Mouse (Mus musculus) left cerebral cortex, postnatal 25 days (tissue): ENCODE data around the gene Ehd2. TPM values are rescaled to one million over a fixed set of nuclear protein-coding genes. Genes with fewer than 3 reads are reported as not detected.

Experiments used
- DNase-seq, 2 experiments: peaks; one replicate each; pipeline ENCODE4 v3.0.0; 2022; ENCODE audit warnings: low spot score in 2 of 2, mixed read lengths in 1 of 2
- intact Hi-C: fragments of 180-260 bp; cut with DNase I; formaldehyde crosslinking; loops from one replicate; pipeline ENCODE4 v1.15.1; 2025
- total RNA-seq, 2 experiments: library from RNA; stranded (reverse); gene quantifications; 2 replicates each; pipeline ENCODE4 v1.2.3; 2021

Gene Ehd2
- total RNA-seq, 2 experiments from 2014 or later, result 4.7 to 8.4 TPM

DNA sequence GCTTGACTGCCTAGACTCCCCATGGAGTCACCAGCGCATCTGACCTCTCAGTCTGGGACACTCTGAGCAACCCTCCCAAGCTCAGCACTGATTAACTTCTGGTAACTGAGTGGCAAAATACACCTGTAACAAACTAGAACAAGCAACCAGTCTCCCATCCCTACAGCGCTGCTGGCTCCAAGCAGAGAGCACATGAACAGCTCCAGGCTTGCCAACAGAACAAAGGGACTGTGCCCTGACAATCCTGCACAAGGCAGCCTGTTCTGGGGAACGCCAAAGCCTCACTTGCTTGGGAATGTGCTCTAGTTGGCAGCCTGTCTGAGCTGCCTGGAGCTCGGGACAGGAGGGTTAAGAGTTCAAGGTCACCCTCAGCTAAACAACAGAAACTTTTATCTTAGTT lies 14.2 kb upstream of the Ehd2 start:
- DNase-seq, result no peak
- intact Hi-C loops, result loop anchor here (10.0 kb wide), 1 partner anchor 173 kb away; no protein-coding TSS in a partner anchor

DNA sequence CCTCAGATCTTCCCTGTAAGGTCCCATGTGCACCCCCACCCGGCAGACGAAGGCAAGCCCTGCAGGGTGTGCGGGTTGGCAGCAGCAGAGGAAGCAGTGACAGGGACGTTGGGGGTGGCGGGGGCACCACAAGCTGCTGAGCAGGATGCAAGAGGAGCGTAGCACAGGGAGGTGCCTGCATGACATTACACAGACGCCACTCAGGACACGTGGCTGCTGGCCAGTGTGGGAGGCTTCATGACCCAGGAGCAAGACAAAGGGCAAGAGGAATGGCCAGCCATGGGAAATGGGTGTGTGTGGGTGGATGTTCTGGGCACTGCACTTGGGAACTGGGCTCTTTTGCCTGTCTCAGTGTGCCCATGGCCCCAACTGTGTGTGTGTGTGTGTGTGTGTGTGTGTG lies 12.9 kb upstream of the Ehd2 start:
- intact Hi-C loops, result loop anchor here (10.0 kb wide), 1 partner anchor 175 kb away; no protein-coding TSS in a partner anchor
- peak in 1 of 2 experiments; percentile 58 for DNase-seq

DNA sequence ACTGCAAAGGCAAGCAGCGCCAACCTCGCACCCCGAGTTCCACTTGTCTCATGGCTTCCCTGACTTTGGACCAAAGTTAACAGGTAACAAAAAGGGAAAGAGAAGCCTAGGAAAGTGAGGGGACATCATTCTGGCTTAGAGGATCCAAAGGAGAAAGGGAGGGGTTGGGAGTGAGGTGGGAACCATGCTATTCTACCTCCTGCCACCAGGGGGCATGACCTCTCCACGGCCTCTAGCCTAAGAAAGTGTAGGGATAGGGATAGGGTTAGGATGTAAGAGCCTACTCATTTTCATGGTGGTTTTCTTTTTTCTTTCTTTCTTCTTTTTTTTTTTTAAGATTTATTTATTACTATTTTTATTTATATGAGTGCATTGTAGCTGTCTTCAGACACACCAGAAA lies 8.5 kb upstream of the Ehd2 start:
- DNase-seq, result peak in 1 of 2 experiments; percentile 35
- intact Hi-C loops, result no loop called here

DNA sequence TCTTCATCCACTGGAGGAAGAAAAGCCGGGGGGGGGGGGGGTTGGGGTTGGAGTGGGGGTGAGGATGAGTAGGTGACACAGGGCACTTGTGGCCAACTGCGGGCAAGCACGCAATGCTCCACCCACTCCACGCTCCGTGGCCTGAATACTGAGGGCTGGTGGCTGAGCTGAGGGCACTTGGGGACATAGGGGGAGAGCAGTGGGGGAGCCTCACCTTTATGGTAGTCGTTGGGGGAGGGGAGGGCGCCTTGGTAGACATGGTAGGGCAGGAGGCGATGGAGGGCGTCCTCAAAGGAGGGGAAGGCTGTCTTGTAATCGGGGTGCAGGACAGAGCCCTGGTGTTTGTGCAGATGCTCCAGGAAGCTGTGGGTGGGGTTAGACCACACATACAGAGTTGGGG lies 8.1 kb upstream of the Ehd2 start:
- DNase-seq, result no peak
- intact Hi-C loops, result no loop called here

DNA sequence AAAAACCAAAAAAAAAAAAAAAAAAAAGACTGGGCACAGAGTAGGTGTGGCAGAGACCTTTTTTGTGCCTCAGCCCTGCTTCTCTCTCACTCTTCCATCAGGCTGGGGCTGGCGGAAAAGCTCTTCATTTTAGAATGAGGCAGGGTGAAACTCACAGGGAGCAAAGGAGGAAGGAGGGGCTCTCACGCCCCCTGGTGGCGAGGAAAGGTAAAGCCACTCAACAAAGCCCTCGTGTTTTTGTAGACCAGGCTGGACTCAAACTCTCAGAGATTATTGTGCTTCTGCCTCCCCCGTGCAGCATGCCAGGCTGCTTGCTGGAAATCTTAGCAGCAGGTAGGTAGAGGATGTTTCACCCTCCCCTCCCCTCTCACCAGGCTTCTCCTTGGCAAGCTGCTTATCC lies 7.3 kb upstream of the Ehd2 start:
- DNase-seq, result peak; percentile 60 to 69

DNA sequence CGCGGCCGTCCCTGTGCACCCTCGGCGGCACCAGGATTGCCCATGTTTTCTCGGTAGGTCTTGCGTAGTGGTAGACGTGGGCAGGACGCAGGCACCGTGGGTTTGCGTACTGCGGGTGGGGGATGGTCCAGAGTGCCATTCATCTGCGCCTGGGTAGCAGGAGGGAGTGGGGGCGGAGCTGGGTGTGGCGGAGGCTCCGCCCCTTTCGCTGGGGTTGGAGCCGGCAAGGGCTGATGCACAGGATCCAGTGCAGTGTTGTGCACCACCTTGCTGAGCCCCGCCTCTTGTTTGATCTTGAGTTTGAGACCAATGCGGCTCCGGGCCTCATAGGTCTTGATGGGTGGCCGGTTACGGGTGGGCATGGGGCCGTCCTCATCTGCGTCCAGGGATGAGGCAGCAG lies 4.9 kb upstream of the Ehd2 start:
- intact Hi-C loops, result no loop called here
- DNase-seq, result no peak

More for the DNA sequence above, 7.3 kb upstream of the Ehd2 start:
- intact Hi-C loops, result no loop called here

DNA sequence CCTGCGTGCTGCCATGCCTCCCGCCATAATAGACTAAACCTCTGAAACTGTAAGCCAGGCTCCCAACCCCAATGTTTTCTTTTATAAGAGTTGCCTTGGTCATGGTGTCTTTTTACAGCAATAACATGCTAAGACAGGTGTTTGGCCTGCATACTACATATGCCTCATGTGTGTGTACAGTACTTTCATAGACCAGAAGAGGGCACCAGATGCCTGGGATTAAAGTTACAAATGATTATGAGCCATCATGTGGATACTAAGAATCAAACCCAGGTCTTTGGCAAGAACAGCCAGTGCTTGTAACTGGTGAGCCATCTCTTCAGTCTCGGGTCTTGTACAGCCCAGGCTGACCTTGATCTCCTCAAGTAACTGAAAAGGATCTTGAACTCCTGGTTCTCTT lies 2.3 kb upstream of the Ehd2 start:
- DNase-seq, result no peak
- intact Hi-C loops, result no loop called here

DNA sequence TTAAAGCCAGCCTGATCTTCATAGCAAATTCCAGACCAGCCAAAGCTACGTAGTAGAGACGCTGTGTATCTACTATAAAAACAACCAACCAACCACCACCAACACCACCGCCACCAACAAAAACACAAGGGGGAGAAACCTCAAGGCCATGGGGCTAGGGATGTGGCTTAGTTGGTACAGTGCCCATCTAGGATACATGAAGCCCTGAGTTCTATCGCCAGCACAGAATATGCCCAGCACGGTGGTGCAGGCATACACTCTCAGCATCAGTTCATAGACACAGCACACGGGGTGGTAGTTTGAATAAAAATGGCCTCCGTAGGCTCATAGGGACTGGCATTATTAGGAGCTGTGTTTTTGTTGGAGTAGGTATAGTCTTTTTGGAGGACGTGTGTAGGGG lies 955 bp upstream of the Ehd2 start:
- no peak for DNase-seq
- intact Hi-C loops, result no loop called here

DNA sequence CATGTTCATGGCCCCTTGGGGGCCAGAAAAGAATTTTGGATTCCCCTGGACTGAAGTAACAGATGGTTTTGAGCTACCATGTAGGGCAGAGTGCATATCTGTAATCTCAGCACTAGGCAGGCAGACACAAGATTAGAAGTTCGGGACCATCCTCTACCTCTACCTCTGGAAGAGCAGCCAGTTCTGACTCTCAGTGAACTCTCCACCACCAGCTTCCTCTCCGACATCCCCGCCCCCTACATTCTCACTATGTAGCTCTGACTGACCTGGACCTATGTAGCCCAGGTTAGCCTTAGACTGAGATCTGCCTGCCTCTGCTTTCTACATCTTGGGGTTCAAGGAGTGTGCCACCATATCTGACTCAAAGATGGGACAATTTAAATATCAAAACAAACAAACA lies 878 bp downstream of the Ehd2 start:
- no peak for DNase-seq
- intact Hi-C loops, result no loop called here

DNA sequence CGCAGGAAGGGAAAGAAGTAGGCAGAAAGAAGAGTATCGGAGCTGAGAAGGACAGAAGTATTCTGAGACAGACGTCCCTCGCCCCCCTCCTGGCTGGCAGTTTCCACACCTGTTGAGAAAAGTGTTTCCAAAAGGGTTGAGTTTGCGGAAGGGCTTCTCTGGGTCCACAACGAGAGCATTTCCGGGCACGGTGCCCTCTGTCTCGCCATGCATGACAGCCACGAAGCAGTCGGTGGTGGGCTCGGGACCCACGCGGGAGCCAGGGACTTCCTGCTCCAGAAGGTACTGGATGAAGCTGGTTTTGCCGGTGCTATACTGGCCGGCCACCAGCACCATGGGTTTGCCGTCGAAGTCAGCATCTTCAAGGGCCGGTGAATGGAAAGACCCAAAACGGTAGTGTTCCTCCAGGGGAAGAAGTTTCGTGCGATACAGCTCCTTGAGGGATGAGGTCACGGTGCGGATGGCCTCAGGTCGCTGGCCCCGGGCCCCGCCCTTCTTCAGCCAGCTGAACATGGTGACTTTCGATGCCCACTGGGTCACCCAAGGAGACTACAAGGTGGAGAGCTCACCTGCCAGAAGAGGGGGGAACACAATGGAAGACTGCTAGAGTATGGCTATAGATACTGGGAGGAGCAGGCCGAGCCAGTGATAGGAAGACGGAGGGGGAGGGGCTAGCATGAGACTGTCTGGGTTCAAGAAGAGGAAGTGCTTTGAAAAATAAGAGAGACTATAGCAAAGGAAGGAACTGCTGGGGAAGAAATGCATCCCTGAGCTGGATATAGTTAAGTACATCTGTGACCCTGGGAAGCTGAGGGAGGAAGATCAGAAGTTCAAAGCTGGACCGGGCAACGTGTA lies 3.3 kb downstream of the Ehd2 start:
- DNase-seq, result no peak
- intact Hi-C loops, result no loop called here

DNA sequence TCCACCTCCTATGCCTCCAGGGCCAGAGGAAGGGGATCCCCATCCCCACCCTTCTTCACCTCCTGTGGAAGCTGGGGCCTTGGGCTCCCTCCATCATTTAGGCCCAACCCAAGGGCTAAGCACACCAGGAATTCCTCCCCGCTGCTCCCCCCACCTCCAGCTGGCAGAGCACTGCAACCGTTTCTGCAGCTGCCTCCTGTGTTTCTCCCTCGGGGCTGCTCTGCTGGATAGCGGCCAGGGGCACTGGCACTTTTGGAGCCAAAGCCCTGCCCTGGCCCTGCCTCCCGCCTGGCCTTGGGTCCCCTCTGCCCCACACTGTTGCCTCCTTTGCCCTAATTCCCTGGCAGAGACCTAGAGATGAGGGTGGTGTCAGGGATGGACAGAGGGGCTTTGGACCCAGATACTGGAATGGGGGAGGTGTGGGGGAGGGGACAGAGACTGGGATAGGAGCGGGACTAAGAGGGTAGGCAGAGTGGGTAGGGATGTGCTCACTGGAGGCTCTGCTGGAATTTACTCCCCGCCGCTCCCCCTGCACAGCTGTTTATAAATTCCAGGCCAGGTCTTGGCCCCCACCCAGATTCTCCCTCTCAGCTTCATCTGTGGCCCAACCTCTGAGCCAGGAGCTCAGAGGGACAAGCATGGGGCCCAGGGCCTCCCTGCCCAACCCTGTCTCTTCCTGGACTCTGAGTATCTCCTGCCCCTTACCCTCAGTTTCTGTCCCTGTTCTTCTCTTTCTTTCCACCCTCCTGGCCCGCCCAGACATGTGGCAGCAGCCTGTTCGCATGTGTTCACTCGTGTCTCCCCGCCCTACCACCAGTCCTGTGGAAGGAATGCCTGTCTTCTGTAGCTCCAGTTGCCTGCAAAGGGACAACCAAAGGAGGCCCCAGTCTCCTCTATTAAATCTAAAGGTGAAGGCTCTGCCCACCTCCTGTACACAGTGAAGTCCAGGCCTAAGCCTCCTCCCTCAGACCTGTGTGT lies 4.8 kb downstream of the Ehd2 start:
- intact Hi-C loops, result no loop called here
- DNase-seq, result peak; percentile 23 to 42

DNA sequence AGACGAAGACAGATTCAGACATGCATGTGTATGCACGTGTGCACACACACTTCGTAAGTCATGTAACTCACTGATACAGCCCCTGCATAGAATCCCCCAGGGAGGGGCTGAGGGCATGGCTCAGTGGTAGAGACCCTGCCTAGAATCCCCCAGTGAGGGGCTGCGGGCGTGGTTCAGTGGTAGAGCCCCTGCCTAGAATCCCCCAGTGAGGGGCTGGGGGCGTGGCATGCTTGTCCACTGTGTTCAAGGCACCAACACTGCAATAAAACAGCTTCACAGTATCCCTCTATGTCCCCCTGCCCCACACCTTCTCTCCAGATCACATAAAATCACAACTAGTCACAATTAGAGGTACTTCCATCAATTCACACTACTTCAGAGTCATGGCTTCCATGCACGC lies 5.6 kb downstream of the Ehd2 start:
- intact Hi-C loops, result no loop called here

DNA sequence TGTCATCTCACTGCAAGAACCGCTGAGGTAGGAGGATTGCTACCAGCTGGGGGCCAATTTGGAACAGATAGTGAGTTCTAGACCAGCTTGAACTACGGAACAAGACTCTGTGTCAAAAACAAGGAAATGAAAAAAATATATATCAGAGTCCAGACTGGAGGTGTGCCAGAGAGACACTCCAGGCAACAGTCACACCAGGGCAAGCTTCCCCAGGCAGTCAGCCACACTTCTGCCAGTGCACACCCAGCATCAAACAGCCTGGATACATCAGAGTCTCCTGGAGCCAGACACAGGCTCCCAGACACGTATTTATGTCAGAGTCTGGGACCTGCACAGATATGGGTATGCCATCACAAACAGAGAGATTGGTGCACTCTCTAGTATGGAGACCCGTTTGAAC lies 6.1 kb downstream of the Ehd2 start:
- intact Hi-C loops, result no loop called here
- DNase-seq, result no peak

More for the DNA sequence above, 5.6 kb downstream of the Ehd2 start:
- DNase-seq, result no peak

DNA sequence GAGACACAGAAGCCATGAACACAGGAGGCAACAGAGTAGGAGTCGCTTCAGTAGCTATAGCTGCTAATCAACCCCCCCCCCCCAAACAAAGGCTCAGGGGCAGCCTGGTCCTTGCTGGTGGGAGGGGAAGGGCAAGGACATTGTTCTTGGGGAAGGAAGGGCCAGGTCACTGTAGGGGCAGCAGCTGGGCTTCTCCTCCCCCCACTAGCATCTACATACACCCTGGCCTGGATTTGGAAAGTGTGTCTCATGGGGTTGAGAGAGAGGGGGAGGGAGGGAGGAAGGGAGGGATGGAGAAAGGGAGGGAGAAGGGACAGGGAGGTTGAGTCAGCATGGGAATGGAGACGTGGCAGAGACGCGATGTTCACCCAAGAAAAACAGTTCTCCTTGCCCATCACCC lies 6.7 kb downstream of the Ehd2 start:
- intact Hi-C loops, result no loop called here
- DNase-seq, result no peak

DNA sequence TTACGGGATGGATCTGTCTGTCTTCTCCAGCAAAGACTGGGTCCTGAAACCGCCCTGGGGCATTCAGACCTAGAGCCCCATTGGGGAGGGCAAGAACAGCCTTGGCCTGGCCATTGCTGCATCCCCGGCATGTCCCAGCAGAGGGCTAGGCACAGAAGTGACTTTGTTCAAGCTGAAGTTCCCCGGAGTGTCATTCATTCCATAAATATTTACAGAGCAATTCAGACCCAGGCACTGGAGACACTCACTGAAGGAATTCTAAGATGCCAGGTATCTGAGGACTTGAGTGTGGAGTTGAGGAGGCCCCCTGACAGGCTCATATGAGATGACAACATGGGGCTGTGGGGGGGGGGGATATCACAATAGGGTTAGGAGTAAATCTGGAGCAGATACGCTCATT lies 11.2 kb downstream of the Ehd2 start:
- no peak for DNase-seq
- intact Hi-C loops, result no loop called here

DNA sequence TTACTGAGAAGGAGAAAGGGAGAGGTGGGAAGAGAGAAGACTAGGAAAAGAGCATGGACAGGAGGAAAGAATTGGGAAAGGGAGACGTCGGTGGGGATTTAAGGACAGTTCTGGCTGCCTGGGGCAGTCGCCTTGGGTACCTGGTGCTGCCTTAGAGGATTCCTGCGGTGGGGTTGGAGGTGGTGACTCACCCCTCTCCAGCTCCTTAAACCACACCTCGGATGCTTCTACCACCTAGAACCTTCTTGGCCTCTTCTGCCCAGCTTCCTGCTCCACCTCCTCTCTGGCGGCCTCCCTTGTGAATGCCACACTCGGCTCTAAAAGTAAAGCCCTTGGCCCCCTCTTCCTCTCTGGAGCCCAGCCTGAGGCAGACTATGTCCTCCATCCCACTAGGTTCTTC lies 11.9 kb downstream of the Ehd2 start:
- intact Hi-C loops, result no loop called here
- no peak for DNase-seq

DNA sequence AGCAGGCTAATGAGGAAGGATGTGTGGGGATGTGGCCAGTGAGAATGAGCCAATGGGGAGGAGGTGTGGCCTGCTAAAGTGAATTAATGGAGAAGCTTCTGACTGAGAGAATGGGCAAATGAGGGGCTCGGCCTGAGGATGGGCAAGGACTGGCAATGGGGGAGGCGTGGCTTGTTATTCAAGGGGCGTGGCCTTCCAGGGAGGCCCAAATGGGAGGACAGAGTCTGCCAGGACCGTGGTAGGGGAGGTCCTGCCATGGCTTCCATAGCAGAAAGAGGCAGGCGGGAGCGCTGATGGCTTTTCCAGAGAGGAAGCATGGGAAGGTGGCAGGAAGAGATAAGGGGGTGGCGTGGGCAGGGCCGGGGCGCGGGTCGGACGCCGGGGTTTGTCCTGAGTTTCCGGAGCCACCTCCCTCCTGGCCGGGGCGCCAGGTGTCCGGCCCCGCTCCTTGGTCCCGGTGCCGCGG lies 12.4 kb downstream of the Ehd2 start:
- no peak for DNase-seq
- intact Hi-C loops, result no loop called here

DNA sequence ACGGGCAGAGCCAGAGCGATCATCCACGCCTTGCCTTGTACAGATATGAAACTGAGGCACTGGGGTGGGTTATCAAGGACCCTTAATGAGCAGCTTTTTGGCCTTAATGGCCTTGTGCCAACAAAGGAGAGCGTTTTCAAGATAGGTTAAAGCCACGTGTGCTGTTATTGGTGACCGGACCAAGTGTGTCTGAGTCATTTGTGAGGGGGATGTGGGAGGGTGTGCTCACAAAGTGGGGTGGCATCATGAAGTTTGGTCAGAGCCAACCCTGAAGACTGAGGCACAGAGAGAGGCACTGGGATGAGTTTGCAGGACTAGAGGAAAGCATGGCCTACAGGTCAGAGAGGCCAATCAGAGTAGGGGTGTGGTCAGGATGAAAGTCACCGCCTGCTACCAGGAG lies 12.9 kb downstream of the Ehd2 start:
- DNase-seq, result no peak
- intact Hi-C loops, result no loop called here

DNA sequence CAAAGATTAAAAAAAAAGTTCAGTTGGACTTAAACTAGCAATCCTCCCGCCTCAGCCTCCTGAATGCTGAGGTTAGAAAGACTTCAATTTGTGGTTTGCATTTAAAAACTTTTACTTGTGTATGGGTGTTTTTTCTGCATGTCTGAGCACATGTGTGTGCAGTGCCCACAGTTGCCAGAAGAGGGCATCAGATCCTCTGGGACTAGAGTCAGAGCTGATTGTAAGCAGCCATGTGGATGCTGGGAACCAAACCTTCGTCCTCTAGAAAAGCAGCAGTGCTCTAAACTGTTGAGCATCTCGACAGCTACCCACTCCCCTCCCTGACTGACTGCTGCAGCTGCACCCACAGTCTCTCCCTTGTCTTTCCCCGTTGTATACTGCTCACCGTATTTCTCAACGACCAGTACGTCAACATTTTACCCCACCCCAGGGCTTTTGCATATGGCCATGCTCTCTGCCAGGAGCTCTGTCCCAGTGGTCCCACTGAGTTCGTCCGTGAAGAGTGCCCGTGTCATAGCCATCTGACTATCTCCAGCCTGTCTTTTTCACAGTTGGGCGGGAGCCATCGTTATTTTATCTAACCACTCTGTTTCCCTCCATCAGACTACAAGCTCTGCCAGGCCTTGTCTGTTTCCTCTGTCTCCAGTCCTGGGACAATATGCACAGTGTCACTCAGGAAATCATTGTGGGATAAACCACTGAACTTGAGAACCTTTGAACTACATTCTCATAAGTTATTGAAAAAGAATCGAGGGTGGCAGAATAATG lies 13.9 kb downstream of the Ehd2 start:
- no peak for DNase-seq
- intact Hi-C loops, result no loop called here

DNA sequence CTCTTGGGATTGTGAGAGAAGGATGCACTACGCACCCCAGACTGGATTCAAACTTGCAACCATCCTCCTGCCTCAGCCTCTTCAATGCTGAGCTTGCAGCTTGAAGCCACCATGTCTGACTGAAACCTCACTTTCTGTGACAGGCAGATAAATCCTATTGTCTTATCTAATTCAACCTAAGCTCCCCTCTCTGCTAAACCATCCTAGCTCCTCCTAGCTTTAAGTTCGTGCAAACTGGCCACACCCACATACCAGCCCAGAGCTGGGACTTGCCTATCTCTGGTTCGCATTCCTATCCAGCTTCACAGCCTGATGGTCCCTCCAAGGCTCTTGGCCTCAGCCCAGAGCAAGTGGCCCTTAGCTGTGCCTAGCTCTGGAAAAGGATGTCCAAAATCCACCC lies 15.0 kb downstream of the Ehd2 start:
- DNase-seq, result no peak

More for the DNA sequence above, 15.0 kb downstream of the Ehd2 start:
- intact Hi-C loops, result no loop called here
